Mouse (Mus musculus) thymus, postnatal 0 days (tissue): ENCODE measurements around the gene Dmbx1. TPM values are rescaled to one million over a fixed set of nuclear protein-coding genes. Genes with fewer than 3 reads are reported as not detected.

Experiments
- DNase-seq: peaks from one replicate; pipeline ENCODE4 v3.0.0-alpha.2; 2015; ENCODE audit warnings: low spot score
- polyA plus RNA-seq: library from polyadenylated mRNA; unstranded; fragments of >200 nt; fragmentation: Nextera tagmentation; extraction: Ambion mirVana; gene quantifications from 2 replicates; pipeline ENCODE4 v1.2.1, GENCODE M21; 2015

Gene Dmbx1
- 0.04 and 0.05 TPM in 2 replicates for polyA plus RNA-seq

DNA sequence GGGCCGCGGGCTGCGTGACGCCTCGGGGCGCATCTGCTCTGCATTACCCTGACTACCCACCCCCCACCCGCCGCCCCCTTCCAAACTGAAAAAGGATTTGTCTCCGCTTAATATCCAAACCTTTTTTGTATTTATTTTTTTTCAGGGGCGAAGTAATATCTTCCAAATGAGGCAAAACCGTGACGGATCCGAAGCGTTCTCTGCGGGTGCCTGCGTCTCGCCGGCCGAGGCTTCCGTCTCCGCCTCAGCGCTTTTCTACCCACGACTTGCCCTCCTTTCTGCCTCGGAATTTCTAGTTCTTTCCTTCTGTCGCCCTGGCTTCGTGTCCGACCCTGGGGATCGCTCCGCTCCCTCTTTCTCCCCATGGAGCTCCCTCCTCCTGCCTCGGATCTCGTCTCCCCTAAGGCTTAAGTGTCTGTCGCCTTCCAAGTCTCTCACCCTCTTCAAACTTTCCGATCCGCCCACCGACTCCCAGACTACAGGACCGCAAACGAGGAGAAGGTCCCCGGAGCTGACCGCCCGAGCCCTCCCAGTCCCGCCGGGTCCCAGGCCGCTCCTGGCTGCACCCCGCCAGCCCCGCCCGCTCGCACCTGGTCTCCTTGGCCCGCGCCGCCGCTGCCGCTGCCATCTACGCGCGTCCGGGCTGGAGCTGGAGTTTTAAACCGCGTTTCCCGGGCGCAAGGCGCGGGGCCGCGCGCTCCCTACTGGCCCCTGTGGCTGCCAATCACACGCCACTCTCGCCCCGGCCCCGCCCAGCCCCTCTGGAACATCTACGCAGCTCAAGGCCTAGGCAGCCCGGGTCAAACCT lies at the start of gene Dmbx1:
Gene Dmbx1, minus strand, starts transcription at position 632 of the 808 bp plus-strand sequence.
- DNase-seq = no peak

DNA sequence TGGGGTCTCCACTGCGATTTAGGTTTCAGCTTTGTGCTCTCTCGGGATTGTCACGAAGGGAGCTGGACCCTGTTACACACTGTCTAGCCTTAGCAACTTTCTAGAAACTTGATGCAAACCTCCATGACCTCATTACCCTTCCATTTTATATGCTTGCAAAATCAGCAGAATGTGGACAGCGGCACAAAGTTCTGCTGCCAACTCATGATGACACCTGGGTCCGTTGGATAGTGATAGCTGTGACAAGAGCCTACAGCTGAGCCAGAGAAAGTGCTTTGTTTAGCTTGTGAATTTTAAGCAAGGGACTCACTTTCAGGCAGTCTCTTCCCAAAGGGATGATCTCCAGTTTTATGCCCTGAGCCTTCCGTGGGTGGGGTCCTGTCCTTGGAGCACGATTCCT lies 49.7 kb upstream of the Dmbx1 start:
- DNase-seq = no peak

DNA sequence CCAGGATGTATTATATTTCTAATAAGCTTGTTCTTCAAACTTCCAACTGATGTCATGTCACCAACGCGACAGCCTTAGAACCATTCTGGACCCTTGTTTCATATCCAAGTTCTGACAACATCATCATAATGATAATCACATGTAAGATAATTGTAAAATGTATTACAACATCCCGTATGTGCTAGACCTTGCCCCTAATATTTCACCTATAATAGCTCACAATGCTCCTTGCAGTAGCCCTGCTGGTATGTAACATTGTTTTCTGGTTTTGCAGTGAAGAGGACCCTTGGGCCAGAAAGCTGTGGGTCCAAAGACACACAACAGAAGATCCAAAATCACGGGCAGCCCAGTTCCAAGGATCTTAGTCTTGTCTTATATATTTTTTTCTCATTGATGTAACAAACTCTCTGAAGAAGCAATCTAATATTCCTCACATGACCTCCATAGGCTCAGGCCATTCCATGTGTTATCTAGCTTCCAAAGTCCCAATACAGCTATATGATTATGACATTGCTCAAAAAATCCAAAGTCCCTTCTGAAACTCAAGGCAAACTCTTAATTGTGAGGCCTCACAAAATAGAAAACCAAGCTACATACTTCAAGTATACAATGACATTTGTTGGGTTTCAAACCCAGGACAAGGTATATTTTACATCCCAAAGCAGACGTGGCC lies 48.3 kb upstream of the Dmbx1 start:
- DNase-seq = no peak

DNA sequence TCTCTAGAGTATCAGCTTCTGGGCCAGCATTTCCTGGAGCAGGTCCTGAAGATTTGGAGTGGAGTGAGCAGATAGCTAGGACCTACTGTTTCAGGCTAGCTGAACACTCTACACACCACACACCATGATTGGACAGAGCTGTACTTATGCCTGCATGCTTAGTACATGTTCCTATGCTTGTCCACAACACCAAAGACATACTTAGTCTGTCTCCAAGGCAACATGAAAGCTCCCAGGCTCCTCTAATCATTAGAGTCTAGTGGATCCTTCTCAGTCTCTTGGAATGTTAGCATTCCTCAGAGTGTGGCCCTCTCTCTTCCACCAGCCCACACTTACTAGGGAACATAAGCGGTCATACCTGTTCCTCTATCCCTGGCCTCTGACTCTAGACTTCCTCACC lies 47.7 kb upstream of the Dmbx1 start:
- no peak for DNase-seq

DNA sequence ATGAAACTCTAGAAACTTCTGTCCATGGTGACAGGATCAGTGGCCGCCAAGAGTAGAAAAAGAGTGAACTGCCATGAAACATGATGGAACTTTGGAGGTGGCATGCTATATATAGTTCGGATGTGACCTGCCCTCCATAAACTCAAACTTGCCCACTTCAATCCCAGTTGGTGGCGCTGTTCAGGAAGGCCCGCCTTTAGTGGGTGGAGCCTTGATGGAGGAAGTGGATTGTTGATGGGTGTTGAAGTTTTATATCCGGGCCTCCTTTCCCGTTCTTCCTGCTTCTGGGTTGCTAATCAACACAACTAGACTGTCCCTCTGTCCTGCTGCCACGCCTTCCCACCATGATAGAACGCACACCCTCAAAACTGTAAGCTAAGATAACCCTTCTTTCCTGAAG lies 45.2 kb upstream of the Dmbx1 start:
- DNase-seq = peak; percentile 13

DNA sequence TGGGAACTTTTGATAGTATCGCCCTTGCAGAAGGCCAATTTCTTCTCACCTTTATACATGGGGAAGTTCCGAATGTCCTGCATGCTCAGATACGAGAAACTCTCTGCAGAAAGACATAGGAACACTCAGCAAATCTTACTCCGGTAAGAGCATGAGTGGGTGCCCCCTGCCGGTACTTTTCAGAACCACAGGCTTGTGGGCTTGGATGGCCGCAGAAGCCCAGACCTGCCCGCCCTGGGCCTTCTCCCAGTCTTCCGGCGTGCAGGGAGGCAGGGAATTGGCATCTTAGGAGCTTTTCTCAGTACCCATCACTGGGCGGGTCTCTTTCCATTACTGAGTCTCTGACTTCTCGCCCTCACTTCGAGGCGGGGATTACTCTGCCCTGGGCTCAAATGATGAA lies 44.4 kb upstream of the Dmbx1 start:
- DNase-seq = peak; percentile 68

DNA sequence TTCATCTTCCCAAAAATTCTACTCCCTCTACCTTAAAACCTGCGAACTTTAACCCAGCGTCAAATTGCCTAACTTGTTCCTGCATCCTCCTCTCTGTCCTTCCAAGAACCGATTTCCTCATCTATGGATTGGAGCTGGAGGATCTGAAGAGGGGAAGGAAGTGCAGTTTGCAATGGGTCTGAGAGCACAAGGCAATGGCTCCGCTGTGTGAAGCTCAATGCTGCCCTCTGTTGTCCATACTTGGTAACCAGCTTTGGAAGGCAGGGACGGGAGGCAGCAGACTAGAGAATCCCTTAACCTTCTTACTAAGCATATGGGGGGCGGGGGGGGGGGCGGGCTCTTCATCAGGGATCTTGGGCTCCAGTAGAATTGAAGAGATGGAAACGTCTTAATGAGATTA lies 41.0 kb upstream of the Dmbx1 start:
- DNase-seq = peak; percentile 68

DNA sequence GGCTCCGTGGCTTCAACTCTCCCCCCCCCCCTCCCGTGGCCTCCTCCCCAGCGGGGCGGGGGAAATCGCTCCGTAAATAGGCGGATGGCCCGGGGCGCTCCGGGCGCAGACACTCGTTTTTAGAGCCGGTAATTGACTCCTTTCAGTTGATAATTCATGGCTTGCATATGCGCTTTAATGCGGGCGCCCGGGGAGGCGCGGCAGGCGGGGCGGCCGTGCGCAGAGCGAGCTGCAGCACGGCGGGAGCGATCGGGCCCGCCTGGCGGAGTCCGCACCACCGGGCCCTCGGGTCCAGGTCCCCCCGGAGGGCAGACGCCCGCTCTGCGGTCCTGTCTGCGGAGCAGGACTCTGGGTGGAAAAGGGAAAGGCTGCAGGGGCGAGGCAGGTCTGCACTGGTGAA lies 39.7 kb upstream of the Dmbx1 start:
- no peak for DNase-seq

DNA sequence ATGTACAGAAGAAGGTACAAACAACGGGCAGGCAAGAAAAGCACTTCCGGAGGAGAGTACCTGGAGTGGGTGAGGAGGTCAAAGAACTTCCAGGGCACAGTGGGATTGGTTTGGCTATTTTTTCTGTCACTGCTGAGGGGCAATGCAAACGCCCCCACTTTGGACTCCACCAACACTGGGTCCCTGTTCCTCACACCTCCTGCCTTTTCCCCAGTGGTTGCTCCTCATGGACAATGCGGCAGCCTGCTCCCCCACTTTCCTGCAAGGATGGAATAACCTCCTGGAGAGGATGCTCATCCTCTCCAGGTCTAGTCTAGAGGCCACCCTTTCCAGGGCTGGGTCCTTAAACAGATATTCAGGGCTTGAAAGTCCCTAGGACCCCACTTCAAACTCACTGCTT lies 39.2 kb upstream of the Dmbx1 start:
- DNase-seq = no peak

DNA sequence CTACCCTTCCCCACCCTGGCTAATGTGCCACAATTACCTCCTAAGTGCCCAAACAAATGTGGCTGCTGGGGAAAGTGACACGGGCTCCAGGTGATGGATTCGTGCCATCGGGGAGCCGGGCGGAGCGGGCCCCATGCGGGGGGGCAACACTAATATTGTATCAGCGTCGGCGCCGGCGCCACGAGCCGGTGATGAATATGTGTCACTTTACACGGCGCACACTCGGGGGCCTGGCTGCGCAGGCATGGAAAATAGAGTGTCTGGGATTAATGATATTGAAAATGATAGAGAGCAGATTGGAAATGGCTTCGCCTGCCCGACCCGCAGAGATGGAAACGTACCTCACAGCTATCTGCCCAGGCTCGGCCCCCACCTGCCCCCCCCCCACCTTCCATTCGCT lies 32.8 kb upstream of the Dmbx1 start:
- DNase-seq = no peak

DNA sequence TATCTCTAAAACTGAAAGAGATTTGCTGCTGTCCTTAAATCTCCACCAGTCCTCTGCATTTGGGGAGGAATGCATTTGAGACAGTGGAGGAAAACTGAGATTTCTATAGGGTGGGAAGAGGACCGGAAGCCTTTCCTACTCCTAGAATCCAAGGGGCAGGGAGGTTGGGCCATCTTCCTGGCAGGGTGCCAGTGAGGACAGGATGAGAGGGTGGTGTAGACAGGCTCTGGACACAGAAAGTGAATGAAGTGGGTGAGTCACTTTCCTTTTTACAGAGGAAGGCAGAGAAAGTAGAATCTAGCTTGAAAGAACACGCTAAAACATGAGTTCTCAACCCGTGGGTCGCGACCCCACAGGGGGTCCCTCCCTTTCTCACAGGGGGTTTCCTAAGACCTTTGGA lies 24.7 kb upstream of the Dmbx1 start:
- DNase-seq = no peak

DNA sequence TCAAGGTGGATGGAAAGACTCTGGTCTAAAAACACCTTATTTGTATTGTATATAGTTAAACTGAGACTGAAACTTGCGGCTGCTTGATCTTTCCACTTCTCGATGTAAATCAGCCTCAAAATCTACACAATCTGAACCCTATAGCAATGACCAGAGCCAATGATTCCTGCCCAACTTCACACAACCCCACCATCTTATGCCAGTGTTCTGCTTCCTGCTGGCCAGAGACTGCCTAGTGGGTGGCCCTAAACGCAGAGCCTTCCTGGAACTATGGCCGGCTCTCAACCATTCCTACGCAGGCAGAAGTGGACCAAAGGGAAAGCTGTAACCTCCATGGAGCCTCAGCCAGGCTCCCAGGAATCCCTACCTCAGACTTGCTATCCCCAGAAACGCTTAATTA lies 24.0 kb upstream of the Dmbx1 start:
- no peak for DNase-seq

DNA sequence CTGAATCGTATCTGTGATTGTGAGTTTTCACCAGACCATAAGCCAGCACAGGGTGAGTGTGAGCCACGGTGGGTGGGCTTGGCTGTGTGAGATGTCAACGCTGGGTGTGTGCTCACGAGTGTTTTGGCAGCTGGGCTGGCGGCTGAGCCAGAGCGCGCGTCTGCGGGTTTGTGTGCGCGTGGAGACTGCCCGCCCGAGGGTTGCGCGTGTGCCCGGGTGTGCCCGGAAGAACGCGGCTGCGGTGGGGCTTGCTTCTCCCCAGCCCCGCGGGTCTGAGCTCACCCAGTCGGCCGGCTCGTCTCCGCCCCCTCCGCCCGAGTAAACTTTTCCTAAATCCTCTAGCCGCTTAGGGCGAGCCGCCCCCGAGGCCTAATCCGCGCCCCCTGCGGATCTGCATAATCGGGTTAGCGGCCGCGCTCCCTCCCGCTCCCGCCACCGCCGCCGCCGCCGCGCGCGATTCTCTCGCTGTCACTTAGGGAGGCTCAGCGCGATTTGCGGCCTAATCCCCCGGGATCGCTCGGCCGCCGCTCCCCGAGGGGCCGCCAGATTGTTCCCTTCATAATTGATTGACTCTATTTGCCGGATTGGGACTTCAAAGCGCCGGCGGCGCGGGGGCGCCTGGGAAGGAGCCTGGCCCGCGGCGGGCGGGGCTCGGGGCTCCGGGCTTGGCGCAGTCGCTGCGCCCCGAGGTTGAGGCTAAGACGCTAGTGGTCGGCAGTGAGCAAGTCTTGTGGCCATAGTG lies 23.1 kb upstream of the Dmbx1 start:
- DNase-seq = no peak

DNA sequence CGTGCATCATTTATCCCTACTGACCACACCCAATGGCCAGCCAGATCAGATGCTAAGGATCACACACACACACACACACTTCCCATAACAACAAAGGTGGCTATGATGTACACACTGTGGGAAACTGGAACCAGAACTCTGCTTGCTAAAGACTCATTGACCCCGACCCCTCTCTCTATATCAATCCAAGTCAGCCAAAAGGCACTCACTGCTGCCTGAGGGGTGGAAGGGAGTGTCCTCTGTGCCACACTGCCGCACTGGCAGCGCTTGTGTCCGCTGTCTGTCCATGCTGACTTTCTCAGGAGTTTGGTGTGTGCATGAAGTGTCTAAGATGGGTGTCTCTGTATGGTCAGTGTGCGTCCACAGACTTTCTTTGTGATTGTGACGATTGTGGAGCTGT lies 22.3 kb upstream of the Dmbx1 start:
- no peak for DNase-seq

DNA sequence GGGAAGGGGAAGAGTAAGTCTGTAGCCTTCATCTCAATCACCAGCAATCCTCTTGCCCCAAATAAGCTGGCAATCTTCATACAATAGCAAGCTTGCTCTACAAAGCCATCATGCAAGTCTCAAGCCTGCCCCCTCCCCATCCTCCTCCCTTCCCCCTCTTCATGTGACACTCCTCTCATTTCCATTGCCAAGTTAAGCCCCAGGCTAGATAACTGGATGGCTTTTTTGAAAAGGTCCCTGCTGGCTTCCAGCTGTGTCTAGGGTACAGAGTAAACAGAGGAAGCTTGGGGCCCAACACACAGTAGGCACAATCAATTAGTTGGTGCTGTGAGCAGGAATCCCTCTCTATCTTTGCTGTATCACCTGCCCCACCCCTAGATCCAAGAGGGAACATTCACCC lies 19.8 kb upstream of the Dmbx1 start:
- no peak for DNase-seq

DNA sequence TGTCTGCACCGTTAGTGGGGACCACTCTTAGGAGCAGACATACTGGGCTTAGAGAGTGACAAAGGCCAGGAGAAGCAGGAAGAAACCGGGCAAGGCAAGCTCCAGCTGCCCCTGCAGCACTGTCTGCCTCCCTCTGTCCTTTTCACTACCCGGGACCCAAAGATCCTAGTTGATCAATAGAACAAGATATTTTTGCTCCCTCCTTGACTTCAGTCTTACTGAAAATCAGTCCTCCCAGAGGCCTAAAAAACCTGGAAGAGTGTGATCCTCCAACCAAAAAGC lies 15.7 kb upstream of the Dmbx1 start:
- no peak for DNase-seq

DNA sequence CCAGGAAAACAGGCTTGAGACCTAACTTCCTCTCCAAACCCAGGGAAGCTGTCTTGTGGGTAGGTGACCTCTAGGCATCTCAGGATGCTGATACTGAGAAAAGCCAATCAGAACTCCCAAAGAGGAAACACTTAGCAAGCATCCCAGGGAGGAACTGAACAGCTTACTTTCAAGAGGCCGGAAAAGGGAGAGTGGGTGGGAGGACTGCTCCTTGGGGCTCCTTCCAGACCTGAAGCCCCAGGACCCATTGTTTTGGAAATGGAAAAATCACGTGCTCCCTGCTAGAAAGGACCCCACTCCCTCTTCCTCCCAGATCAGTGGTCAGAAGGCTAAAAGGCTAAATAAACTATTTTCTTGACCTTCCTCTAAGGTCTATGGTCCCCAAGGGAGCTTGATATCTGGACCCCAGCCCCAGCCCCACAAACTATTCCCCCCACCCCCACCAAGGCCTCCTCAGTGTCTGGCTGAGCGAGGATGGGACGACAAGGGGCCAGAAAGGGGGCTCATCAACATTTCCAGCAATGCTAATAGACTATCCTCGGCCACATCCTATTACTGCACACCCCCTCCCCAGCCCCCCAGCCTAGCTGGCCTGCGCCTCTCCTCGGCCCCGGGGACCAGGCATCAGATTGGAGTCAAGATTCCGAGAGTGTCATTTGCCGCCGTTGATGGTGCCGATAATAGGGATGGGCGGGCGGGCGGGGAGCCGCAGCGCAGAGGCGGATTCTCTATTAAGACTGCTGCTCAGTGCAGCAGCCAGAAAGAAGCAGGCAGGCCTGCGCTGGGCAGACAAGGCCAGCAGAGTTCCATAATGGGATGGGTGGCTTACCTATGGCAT lies 15.1 kb upstream of the Dmbx1 start:
- no peak for DNase-seq

DNA sequence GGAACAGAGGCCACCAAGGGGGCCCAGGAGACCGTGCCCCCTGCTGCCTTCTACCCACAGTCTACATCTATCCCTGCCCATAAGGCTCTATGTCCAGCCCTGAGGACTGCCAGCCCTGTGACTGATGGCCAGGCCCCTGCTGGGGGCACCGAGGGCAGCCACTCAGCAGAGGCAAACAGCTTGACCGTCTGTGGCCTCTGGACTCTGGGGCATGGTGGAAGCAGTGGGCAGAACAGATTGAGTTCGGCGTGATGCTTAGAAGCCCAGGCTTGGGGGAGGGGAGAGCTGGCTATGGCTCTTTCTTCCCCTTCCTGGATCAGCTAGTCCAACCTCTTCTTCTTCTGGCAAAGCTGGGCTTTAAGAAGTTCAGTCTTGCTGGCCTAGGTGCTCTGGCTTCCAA lies 13.8 kb upstream of the Dmbx1 start:
- no peak for DNase-seq

DNA sequence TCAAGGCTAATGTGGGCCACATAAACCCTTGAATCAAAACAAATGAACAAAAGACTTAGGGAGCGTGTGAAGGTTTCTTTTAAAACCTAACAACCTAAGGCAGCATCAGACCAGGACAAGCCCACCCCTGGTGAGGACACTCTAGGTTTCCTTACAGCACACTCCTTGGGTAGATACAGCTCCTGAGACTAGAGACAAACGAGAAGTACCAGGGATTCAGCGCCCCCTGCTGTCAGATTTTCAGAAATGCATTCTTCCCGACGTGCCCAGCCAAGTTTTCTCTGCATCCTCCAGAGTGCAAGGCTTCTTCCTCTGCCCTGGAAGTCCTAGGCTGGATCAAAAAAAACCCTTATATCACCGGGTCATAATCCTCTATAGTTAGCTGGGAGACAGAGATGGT lies 13.0 kb upstream of the Dmbx1 start:
- peak; percentile 43 for DNase-seq

DNA sequence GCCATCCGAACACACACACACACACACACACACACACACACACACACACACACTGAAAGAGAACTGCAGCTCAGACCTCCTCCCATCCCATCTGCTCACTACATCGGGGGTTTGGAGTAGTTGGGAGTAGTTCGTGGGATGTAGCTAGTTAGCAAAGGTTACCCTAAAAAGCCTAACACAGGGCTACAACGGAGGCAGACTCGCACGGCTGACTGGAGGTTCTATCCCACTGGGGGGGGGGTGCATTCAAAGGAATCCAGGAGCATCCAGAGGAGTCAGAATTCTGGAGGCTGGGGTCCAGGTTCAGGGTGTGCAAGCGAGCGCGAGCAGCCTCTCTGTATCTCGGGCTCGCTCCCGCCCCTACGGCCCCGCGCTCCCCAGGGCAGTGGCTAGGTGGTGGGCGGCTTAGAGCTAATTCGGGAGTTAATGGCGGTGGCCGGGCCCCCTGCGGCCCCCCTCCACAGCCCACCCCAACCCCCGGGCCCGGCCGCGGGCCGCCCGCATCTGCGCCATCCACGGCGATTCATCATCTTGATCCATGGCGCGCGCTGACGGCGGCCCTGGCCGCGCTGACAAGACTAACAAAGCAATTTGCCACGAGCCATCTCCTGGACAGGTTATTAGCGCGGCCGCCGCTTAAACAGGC lies 4.1 kb upstream of the Dmbx1 start:
- DNase-seq = no peak

DNA sequence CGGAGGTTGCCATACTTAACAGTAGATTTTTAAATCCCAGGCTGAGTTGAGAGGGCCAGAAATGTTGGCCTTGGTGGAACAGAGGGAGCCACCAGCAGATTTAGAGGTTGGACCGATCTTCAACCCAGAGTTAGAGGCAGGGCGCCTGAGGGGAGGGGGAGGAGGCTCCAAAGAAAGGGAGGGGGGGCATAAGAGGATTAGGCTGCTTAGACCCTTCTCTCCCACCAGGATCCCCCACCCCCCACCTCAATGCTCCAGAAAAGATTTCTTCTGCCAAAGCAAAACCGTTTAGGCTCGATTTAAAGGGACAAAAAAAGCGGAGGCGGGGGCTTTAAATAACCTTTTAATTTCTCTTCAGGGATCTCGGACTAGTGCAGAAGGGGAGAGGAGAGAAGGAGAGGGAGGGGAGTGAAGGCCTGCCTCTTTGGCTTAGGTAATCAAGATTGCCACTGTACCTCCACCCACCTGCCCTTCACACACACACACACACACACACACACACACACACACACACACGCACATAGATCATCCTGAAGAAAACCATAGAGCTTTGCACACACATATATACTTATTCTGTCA lies 1.6 kb upstream of the Dmbx1 start:
- DNase-seq = no peak
